Mouse (Mus musculus): ENCODE data around the gene Nt5c1a. TPM values are rescaled to one million over a fixed set of nuclear protein-coding genes. Genes with fewer than 3 reads are reported as not detected.

Gene Nt5c1a
- polyA plus RNA-seq, 1 experiment from 2014 or later = 0.10 TPM

GRCm38 (mm10) chr4:123228270-123228669 lies 27.0 kb downstream of the Nt5c1a start:
- Histone ChIP-seq H3K36me3 (ENCODE audit: insufficient read depth, low read length) (no peaks in the 10 kb centered on the region), H3K4me2 (replicated peaks; ENCODE audit: low read depth, low read length) (no peak overlapping the region), H3K27me3 (replicated peaks; ENCODE audit: insufficient read depth, low read length) (peaks cover 4% of the 10 kb centered on the region; the same call in 1 of the 2 replicates), H3K4me3 (ENCODE audit: low read depth, low read length) (no peak overlapping the region), H3K4me1 (ENCODE audit: insufficient read depth, low read depth, low read length) (peaks cover 5% of the 10 kb centered on the region; the same call in 1 of the 2 replicates), H3K27ac (ENCODE audit: low read length) (peak overlapping the region; percentile 60; the same call in 1 of the 2 replicates), H3K9ac (replicated peaks; ENCODE audit: low read depth) (no peak overlapping the region), H3K9me3 (ENCODE audit: low read length) (no peaks in the 10 kb centered on the region)
- WGBS = 32% methylated on average over 2 of the region's 2 CpGs
- no peak for TF ChIP-seq CTCF (IDR thresholded peaks at IDR 0.05)
- TF ChIP-seq EP300 (IDR thresholded peaks at IDR 0.05) = peak; percentile 80; the same call in 1 of the 2 replicates
- ATAC-seq (peak; percentile 85), DNase-seq (ENCODE audit: low spot score) (peak; percentile 88)

- WGBS = 49% methylated on average over 11 of the region's 11 CpGs
- Histone ChIP-seq H3K27me3 (replicated peaks; ENCODE audit: insufficient read depth, low read length) (peaks cover 10% of the 10 kb centered on the region), H3K27ac (ENCODE audit: low read length) (no peak overlapping the region; the same call in 1 of the 2 replicates), H3K9me3 (ENCODE audit: low read length) (no peaks in the 10 kb centered on the region), H3K9ac (replicated peaks; ENCODE audit: low read depth) (no peak overlapping the region), H3K4me3 (ENCODE audit: low read depth, low read length) (no peak overlapping the region), H3K36me3 (ENCODE audit: insufficient read depth, low read length) (no peaks in the 10 kb centered on the region), H3K4me1 (ENCODE audit: insufficient read depth, low read depth, low read length) (peaks cover 5% of the 10 kb centered on the region; the same call in 1 of the 2 replicates), H3K4me2 (replicated peaks; ENCODE audit: low read depth, low read length) (no peak overlapping the region)
- peak; percentile 11 for ATAC-seq
- TF ChIP-seq CTCF (IDR thresholded peaks at IDR 0.05) (no peak), EP300 (IDR thresholded peaks at IDR 0.05) (no peak)
- peak; percentile 76 for DNase-seq (ENCODE audit: low spot score)
Measured at GRCm38 (mm10) chr4:123229166-123229565, 27.9 kb downstream of the Nt5c1a start.

- 78% methylated on average over 3 of the region's 3 CpGs for WGBS
- DNase-seq (ENCODE audit: low spot score) = no peak
- no peak for ATAC-seq
- Histone ChIP-seq H3K4me1 (ENCODE audit: insufficient read depth, low read depth, low read length) (peaks cover 5% of the 10 kb centered on the region; the same call in 1 of the 2 replicates), H3K27me3 (replicated peaks; ENCODE audit: insufficient read depth, low read length) (peaks cover 11% of the 10 kb centered on the region), H3K9me3 (ENCODE audit: low read length) (no peaks in the 10 kb centered on the region), H3K27ac (ENCODE audit: low read length) (no peak overlapping the region), H3K9ac (replicated peaks; ENCODE audit: low read depth) (no peak overlapping the region), H3K36me3 (ENCODE audit: insufficient read depth, low read length) (no peaks in the 10 kb centered on the region), H3K4me2 (replicated peaks; ENCODE audit: low read depth, low read length) (no peak overlapping the region), H3K4me3 (ENCODE audit: low read depth, low read length) (no peak overlapping the region)
- no peak for TF ChIP-seq EP300 (IDR thresholded peaks at IDR 0.05)
- no peak for TF ChIP-seq CTCF (IDR thresholded peaks at IDR 0.05)
Measured at GRCm38 (mm10) chr4:123232841-123233240, 31.5 kb downstream of the Nt5c1a start.

- 0 out of 2 replicates have a peak within 1 kb of the TSS, but pooled peaks have one; percentile 27 for H3K9ac ChIP-seq (replicated peaks; ENCODE audit: low read depth)
- H3K4me2 ChIP-seq (replicated peaks; ENCODE audit: low read depth, low read length) = peak within 1 kb of the TSS; percentile 65
- DNase-seq (ENCODE audit: low spot score) (peak; percentile 53), ATAC-seq (peak; percentile 54)
- 3% methylated on average over 45 of the region's 52 CpGs for WGBS
- H3K36me3 ChIP-seq (ENCODE audit: insufficient read depth, low read length) = no peaks in the 10 kb centered on the region
- TF ChIP-seq EP300 (IDR thresholded peaks at IDR 0.05) (no peak), CTCF (IDR thresholded peaks at IDR 0.05) (no peak)
- peaks cover 1% of the 10 kb centered on the region; the same call in 1 of the 2 replicates for H3K4me1 ChIP-seq (ENCODE audit: insufficient read depth, low read depth, low read length)
- peaks cover 11% of the 10 kb centered on the region for H3K27me3 ChIP-seq (replicated peaks; ENCODE audit: insufficient read depth, low read length)
- H3K9me3 ChIP-seq (ENCODE audit: low read length) = no peaks in the 10 kb centered on the region
- H3K4me3 ChIP-seq (ENCODE audit: low read depth, low read length) = peak within 1 kb of the TSS; percentile 32
- H3K27ac ChIP-seq (ENCODE audit: low read length) = no peak within 1 kb of the TSS
Measured at GRCm38 (mm10) chr4:123233492-123234084, 32.3 kb downstream of the Nt5c1a start, which contains the start of gene Heyl. TSS of gene Heyl (plus strand) at chr4:123233556.

- no peak overlapping the region for H3K4me3 ChIP-seq (ENCODE audit: low read depth, low read length)
- peak; percentile 33 for DNase-seq (ENCODE audit: low spot score)
- H3K9ac ChIP-seq (replicated peaks; ENCODE audit: low read depth) = no peak overlapping the region
- H3K36me3 ChIP-seq (ENCODE audit: insufficient read depth, low read length) = no peaks in the 10 kb centered on the region
- H3K4me1 ChIP-seq (ENCODE audit: insufficient read depth, low read depth, low read length) = peaks cover 6% of the 10 kb centered on the region; the same call in 1 of the 2 replicates
- TF ChIP-seq CTCF (IDR thresholded peaks at IDR 0.05) (no peak), EP300 (IDR thresholded peaks at IDR 0.05) (no peak)
- no peaks in the 10 kb centered on the region for H3K9me3 ChIP-seq (ENCODE audit: low read length)
- 59% methylated on average over 9 of the region's 9 CpGs for WGBS
- peak overlapping the region; percentile 20; the same call in 1 of the 2 replicates for H3K4me2 ChIP-seq (replicated peaks; ENCODE audit: low read depth, low read length)
- ATAC-seq = no peak
- H3K27ac ChIP-seq (ENCODE audit: low read length) = peak overlapping the region; percentile 60
- peaks cover 20% of the 10 kb centered on the region for H3K27me3 ChIP-seq (replicated peaks; ENCODE audit: insufficient read depth, low read length)
Measured at GRCm38 (mm10) chr4:123235835-123236430, 34.6 kb downstream of the Nt5c1a start.

GRCm38 (mm10) chr4:123236431-123237031 lies 35.2 kb downstream of the Nt5c1a start:
- Histone ChIP-seq H3K9me3 (ENCODE audit: low read length) (no peaks in the 10 kb centered on the region), H3K4me3 (ENCODE audit: low read depth, low read length) (no peak overlapping the region), H3K27ac (ENCODE audit: low read length) (peak overlapping the region; percentile 60), H3K4me2 (replicated peaks; ENCODE audit: low read depth, low read length) (peak overlapping the region; percentile 20; the same call in 1 of the 2 replicates), H3K4me1 (ENCODE audit: insufficient read depth, low read depth, low read length) (peaks cover 6% of the 10 kb centered on the region; the same call in 1 of the 2 replicates), H3K9ac (replicated peaks; ENCODE audit: low read depth) (no peak overlapping the region), H3K27me3 (replicated peaks; ENCODE audit: insufficient read depth, low read length) (peaks cover 20% of the 10 kb centered on the region), H3K36me3 (ENCODE audit: insufficient read depth, low read length) (no peaks in the 10 kb centered on the region)
- TF ChIP-seq CTCF (IDR thresholded peaks at IDR 0.05) (no peak), EP300 (IDR thresholded peaks at IDR 0.05) (peak; percentile 86)
- DNase-seq (ENCODE audit: low spot score) (peak; percentile 89), ATAC-seq (peak; percentile 63)
- WGBS = 63% methylated on average over 13 of the region's 13 CpGs

Measured in lung, postnatal 0 days (tissue).